Mouse (Mus musculus): ENCODE measurements around the gene Lrrc46.
A peak's percentile ranks its signal among the peaks of the same experiment; 100 is the strongest.

Lrrc46 gene

GRCm38 (mm10) chr11:97049492-97050085, 8.4 kb upstream of the Lrrc46 start:
- DNase-seq (ENCODE audit: low spot score in 2 of 2) = no peak

DNA sequence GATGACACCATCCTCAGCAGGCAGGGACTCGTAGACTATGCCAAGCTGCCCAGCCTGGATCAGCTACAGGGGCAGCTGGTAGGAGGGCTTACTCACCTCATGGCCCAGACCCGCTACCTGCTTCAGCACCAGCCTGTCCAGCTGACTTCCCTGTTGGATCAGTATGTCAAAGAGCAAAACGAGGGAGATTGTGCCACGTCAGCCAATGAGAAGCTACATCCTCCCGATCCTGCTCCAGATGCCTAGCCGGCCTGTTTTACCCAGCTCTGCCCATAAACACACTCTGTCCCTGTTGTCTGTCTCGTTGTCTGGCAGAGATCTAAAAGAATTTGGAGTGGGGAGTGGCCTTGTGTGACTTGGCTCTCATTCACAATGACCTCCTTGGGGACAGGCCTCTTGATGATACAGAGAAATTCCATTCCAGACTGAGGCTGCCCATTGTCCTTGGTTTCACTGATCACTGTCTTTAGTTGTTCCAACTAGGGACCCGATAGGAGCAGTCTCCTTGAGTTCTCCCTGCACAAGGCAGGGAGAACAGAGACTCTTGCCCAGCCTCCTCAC, 7.0 kb upstream of the Lrrc46 start:
- no peak for DNase-seq (ENCODE audit: low spot score in 2 of 2)

DNA sequence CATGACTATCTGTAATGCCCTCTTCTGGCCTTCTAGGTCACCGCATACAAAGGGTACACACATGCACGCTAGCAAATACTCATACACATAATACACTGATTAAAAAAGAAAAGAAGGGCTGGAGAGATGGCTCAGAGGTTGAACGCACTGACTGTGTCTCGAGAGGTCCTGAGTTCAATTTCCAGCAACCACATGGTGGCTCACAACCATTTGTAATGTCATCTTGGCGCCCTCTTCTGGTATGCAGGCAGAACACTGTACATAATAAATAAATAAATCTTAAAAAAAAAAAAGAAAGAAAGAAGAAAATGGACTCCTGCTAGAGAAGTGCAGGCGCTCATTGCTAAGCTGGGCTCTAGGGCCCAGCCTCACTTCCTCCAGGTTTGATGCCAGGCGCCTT, 4.7 kb upstream of the Lrrc46 start:
- no peak for DNase-seq (ENCODE audit: low spot score in 2 of 2)

- DNase-seq (ENCODE audit: low spot score in 2 of 2) = no peak
Measured at GRCm38 (mm10) chr11:97044902-97045301, 3.7 kb upstream of the Lrrc46 start.

DNA sequence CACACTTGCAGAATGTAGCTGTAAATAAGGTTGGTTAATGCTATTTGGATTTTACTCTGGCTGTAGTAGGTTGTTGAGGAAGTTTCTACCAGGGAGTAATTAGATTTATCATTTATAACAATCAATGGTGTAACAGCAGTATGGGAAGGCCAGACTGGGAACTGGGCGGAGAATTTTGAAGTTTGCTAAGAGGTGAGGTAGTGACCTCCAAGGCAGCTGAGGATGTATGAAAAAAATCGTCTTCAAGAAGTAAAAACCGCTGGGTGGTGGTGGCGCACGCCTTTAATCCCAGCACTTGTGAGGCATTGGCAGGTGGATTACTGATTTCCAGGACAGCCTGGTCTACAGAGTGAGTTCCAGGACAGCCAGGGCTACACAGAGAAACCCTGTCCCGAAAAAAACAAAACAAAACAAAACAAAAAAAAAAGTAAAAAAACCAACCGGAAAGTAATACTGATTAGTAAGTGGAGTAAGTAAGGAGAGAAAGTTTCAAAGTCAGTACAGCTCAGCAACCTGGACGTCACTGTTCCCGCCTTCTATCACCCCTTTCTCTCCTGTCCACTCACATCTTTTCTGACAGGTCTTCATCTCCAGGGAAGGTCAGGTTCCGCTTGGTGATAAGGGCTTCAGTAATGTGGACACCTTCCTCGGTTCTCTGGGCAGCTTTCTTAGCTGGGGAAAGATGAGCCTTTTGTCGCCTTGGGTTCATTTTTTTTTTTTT, 746 bp downstream of the Lrrc46 start:
- DNase-seq (ENCODE audit: low spot score in 2 of 2) = no peak

DNA sequence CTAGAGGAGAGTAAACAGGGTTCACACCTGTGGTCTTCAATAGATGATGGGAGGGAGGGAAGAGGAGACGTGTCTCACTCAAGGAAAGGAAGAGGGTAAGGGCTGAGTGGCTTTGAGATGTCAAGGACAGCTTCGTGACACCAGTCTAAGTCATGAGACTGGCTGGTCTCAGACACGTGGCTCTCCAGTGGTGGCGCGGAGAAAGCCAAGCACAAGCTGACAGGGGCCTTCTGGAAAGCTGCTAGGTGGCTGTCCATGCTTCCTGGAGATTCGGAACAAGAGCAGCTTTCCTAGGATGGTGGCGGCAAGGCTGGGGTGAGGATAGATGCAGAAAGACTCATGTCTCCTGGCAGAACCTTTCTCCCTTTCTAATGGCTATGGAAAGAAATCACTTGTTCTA, 2.3 kb downstream of the Lrrc46 start:
- no peak for DNase-seq (ENCODE audit: low spot score in 2 of 2)

DNA sequence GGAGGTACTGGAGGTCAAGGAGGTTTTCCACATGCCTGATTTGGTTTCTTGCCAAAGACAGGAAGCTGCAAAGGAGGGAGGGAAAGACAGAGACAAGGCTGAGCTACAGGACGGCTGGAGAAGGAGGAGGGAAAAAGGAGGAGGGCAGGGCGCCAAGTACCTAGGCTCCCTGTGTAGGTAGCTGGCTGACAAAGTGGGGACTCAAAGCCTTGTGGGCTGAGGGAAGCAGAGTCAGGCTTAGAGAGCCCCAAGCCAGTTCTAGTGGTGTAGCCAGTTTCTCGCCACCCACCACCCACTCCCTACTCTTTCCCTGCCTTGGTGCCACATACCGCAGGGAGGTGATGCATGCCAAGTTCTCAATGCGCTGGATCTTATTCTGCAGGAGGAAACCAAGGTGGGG, 5.1 kb downstream of the Lrrc46 start:
- no peak for DNase-seq (ENCODE audit: low spot score in 2 of 2)

DNA sequence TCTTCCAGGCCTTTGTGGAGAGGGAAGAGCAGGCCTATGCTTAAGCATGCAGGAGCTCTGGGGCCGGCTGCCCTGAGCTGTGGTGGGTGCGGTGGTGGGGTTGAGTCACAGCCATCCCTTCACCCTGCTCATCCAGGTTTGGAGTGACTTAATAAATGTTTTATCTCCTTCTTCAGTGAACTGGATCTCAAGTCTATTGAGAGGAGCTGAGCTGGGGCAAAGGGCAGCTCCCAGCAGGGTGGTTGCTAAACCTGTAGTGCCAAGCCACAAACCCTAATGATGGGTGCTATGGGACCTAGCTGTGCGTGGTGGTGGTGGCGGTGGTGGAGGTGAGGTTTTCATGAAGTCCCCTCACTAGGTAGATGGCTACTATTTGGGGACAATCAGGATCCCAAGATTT, 7.4 kb downstream of the Lrrc46 start:
- no peak for DNase-seq (ENCODE audit: low spot score in 2 of 2)

GRCm38 (mm10) chr11:97032499-97032898, 8.7 kb downstream of the Lrrc46 start:
- DNase-seq (ENCODE audit: low spot score in 2 of 2) = no peak

DNA sequence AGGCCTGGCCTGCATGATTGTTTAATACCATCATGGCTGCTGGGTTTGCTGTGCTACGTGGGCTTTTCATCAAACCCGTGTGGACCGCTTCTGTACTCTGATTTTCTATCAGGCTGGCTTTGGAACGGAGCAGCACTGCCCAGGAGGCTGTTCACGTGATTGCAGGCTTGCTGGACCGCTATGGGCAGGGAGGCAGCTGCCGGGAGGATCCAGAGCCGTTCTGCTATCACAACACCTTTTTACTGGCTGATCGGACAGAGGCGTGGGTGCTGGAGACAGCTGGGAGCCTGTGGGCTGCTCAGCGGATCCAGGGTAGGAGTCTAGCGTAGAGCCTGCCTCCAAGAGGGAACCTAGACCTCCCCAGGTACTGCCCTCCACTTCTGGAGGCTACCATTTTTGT, 9.2 kb downstream of the Lrrc46 start:
- DNase-seq (ENCODE audit: low spot score in 2 of 2) = no peak

- no peak for DNase-seq (ENCODE audit: low spot score in 2 of 2)
Measured at GRCm38 (mm10) chr11:97030426-97030825, 10.8 kb downstream of the Lrrc46 start.

- DNase-seq (ENCODE audit: low spot score in 2 of 2) = peak; percentile 67 to 80
Measured at GRCm38 (mm10) chr11:97029686-97030417, 11.4 kb downstream of the Lrrc46 start, which contains the start of gene Scrn2. TSS of gene Scrn2 (plus strand) at chr11:97029938.

GRCm38 (mm10) chr11:97025721-97026344, 15.4 kb downstream of the Lrrc46 start:
- peak; percentile 73 to 89 for DNase-seq (ENCODE audit: low spot score in 2 of 2)

GRCm38 (mm10) chr11:97024977-97025376, 16.2 kb downstream of the Lrrc46 start:
- DNase-seq (ENCODE audit: low spot score in 2 of 2) = no peak

GRCm38 (mm10) chr11:97021873-97022484, 19.2 kb downstream of the Lrrc46 start:
- peak; percentile 54 to 71 for DNase-seq (ENCODE audit: low spot score in 2 of 2)

DNA sequence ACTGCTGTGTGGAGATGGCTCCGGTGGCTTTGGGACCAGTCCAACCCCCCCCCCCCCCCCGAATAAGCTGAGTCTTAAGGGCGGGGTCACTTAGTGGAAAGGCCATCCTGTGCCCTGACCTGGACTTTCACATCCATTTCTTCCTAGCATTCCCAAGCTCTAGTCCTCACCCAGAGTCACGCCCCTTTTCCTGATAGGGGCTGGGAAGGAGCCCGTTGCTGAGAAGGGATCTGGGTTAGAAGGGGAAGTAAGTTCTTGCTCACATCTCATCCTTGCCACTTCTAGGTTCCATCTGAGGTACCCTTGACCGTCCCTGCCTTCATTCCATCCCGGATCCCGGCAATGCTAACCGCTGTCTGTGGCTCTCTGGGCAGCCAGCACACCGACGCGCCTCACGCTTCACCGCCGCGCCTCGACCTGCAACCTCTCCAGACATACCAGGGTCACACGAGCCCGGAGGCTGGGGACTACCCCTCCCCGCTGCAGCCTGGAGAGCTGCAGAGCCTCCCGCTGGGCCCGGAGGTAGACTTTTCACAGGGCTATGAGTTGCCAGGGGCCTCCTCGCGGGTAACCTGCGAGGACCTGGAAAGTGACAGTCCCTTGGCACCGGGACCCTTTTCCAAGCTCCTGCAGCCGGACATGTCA, 20.0 kb downstream of the Lrrc46 start:
- no peak for DNase-seq (ENCODE audit: low spot score in 2 of 2)

- DNase-seq (ENCODE audit: low spot score in 2 of 2) = no peak
Measured at GRCm38 (mm10) chr11:97019345-97019708, 21.9 kb downstream of the Lrrc46 start.

DNA sequence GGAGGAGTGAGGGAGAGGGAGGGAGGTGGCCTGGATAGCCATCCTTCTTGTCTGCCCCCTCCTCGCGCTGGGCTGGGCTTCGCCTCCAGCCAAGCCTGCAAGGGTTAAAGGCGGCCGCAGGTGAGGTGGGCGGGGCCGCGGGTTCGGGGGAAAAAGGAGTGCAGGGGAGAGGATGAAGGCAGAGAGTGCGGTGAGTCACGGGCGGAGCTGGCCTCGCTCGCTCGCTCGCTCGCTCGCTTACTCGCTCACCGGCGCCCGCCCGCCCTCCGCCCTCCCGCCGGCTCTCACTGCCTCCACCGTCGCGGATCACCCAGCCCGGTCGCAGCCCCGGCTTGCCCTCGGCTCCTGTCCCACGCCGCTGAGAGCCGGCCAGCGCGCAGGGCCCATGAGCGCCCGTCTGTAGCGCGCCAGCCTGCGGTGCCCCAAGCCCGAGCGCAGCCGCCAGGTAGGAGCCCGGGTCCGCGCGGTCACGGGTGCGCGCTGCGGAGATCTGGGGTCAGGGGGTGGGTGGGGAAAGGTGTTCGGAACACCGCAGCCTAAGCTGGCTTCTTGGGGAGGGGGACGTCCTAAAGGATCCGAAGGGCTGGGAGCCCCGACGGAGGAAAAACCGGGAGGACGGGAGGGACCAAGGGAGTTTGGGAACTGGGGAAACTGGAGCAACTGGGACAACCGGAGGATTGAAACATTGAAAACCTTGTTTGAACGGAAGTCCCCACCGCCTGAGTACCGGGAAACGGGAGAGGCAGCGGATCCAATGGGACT, 22.4 kb downstream of the Lrrc46 start:
- no peak for DNase-seq (ENCODE audit: low spot score in 2 of 2)

DNA sequence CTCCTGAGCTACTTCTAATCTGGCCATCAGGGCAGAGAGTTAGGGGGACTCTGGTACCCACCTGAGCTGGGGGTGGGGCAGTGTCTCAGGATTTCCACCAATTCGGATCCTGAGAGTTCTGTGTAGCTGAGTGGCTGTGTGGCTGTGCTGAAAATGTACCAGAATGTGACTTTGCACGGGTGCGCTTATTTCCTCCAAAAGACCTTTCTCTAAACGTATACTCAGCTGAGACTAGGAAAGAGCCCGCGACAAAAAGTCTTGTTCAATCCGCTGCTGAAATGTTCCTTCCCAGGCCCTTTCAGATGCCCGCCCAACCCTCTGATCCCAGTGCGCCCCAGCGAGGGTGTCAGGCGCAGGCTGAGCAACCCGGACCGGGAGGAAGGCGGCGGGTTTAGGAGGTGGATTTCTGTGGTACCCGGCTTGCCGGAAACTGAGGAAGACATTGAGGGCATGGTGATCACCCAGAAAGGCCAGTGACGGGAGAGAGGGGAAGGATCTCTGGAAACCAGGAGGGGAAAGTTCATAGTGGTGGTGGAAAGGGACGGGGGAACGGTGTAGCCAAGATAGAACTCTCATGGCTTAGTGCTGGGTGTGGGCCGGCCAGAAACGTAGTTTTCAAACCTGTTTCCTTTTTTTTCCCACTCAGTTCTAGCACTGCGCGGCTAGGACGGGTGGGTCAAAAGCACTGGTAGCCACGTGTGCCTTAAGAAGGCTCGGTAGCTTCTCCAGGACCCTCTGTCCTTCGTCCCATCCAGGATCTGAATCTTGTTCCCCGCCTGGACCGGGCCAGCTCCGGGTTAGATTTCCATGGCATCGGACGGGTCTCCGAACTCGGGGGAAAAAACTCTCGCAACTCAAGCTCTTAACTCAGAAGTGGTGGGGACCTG, 23.3 kb downstream of the Lrrc46 start:
- no peak for DNase-seq (ENCODE audit: low spot score in 2 of 2)
